Mouse (Mus musculus) bone marrow, adult 2 months (tissue): ENCODE measurements at regions not wholly inside any gene's neighbourhood (a gene's known extent, or its start where the extent isn't known, plus 50 kb on each side); places are given as distances from the start of the nearest gene placed in this dataset.

Source experiments
- H3K27ac ChIP-seq: fragments of 200-500 bp; 2 replicates; pipeline ENCODE4 v1.5.1; 2012; ENCODE audit warnings: low read depth, mild to moderate bottlenecking, control low read depth, inconsistent platforms, low read length; ENCODE audit not compliant: control insufficient read depth, poor library complexity, insufficient read depth
- H3K4me1 ChIP-seq: fragments of 200-500 bp; 2 replicates; pipeline ENCODE4 v1.6.1; 2011; ENCODE audit warnings: low read length; ENCODE audit not compliant: control insufficient read depth, insufficient read depth
- H3K4me3 ChIP-seq: fragments of 200-500 bp; replicated peaks from 2 replicates; pipeline ENCODE3; 2011; ENCODE audit warnings: mild to moderate bottlenecking, low read depth, low read length, control low read depth; ENCODE audit not compliant: control insufficient read depth
- CTCF ChIP-seq: fragments of 200-500 bp; IDR thresholded peaks from 2 replicates; pipeline ENCODE4 v1.5.1; 2011; ENCODE audit warnings: low read length, control low read depth; ENCODE audit not compliant: control insufficient read depth, insufficient read depth
- POLR2A ChIP-seq: fragments of 200-500 bp; IDR thresholded peaks from 2 replicates; pipeline ENCODE4 v1.6.1; 2011; ENCODE audit warnings: low read depth, mild to moderate bottlenecking, control low read depth, low read length, borderline replicate concordance; ENCODE audit not compliant: control insufficient read depth
- WGBS: fragments of 180-500 bp; shearing (Covaris S2); methylation state at CpG from one replicate; pipeline ENCODE4 v1.1.7; 2018; 5-methylcytosine and 5-hydroxymethylcytosine counted together

GRCm38 (mm10) chr13:52019647-52020046 lies 173.2 kb downstream of the Gadd45g start:
- no peak overlapping the region for H3K4me3 ChIP-seq
- 85% methylated on average over 8 of the region's 8 CpGs for whole genome bisulfite sequencing
- no peaks in the 10 kb centered on the region; the same call in 1 of the 2 replicates for H3K4me1 ChIP-seq
- no peak overlapping the region for H3K27ac ChIP-seq
- no peak for TF ChIP-seq POLR2A
- no peak for TF ChIP-seq CTCF

DNA sequence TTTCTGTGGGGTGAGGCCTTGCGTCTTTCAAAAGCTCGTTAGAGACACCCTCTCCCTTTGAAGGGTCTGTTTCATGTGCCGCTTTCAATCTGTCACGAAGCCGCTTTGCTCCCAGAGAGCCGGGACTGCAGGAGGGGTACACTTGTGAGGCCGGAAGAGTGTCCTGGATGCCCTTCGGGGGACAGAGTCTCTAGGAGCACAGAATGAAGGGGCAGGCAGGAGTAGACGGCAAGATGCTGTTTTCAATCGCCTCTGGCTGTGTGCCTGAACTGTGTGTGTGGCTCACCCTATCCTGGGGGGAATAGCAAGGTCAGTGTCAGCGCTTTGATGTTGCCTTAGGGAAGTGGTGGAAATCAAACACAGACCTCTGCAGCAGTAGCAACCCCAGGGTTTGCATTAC lies 174.7 kb downstream of the Gadd45g start:
- TF ChIP-seq POLR2A = no peak
- no peak for TF ChIP-seq CTCF
- peaks cover 2% of the 10 kb centered on the region for H3K4me1 ChIP-seq
- 89% methylated on average over 11 of the region's 11 CpGs for WGBS
- H3K27ac ChIP-seq = no peak overlapping the region
- H3K4me3 ChIP-seq = no peak overlapping the region

- Histone ChIP-seq H3K27ac (no peak overlapping the region), H3K4me3 (no peak overlapping the region), H3K4me1 (peaks cover 2% of the 10 kb centered on the region)
- no peak for TF ChIP-seq CTCF
- WGBS = 72% methylated on average over 6 of the region's 6 CpGs
Observed at GRCm38 (mm10) chr13:52021828-52022227, 175.3 kb downstream of the Gadd45g start.

- 61% methylated on average over 4 of the region's 4 CpGs for WGBS
- Histone ChIP-seq H3K27ac (no peak overlapping the region), H3K4me3 (no peak overlapping the region), H3K4me1 (peaks cover 2% of the 10 kb centered on the region)
- TF ChIP-seq POLR2A (no peak), CTCF (no peak)
Observed at GRCm38 (mm10) chr13:52022529-52022928, 176.1 kb downstream of the Gadd45g start.

DNA sequence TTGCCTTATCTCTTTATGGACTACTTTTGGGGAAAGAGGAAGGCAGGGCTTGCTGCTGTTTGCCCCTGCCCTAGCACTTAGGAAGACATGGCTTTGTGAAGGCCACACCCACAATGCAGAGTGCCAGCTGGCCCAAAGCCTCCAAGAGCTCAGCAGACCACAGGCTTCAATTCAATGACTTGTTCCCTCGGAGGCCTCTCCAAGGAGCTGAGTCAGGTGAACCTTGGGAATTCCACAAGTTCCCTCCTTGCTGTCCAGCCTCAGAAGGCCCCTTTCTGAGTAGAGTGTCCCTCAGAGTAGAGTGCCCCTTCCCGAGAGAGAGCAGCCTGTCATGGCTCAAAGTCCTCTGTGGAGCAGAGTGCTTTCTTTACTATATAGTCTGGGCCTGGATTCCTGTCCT lies 177.9 kb downstream of the Gadd45g start:
- H3K4me3 ChIP-seq = no peak overlapping the region
- no peak overlapping the region for H3K27ac ChIP-seq
- TF ChIP-seq CTCF (no peak), POLR2A (no peak)
- peaks cover 2% of the 10 kb centered on the region for H3K4me1 ChIP-seq
- WGBS = 11% methylated on average over 2 of the region's 2 CpGs

GRCm38 (mm10) chr13:52024832-52025481 lies 178.5 kb downstream of the Gadd45g start:
- Histone ChIP-seq H3K4me1 (peaks cover 2% of the 10 kb centered on the region), H3K4me3 (no peak overlapping the region), H3K27ac (peak overlapping the region; percentile 4; the same call in 1 of the 2 replicates)
- WGBS = 19% methylated on average over 18 of the region's 18 CpGs
- TF ChIP-seq POLR2A (no peak), CTCF (no peak)

DNA sequence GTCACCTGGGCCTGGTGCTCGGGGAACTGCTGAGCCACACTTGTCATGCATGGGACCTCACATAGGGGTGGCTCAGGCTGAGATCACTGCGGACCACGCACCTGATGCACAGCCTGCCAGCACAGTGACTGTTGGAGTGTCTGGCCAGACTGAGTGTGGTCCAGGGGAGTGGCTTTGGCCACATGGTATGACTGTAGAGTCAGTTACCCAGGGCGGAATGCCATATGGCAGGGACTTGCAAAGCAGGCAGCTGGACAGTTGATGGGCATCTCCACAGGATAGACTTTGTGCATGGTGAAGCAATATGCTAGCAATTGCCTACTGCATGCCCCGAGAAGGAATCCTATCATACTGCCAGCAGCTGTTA lies 179.0 kb downstream of the Gadd45g start:
- peaks cover 2% of the 10 kb centered on the region for H3K4me1 ChIP-seq
- no peak for TF ChIP-seq POLR2A
- no peak for TF ChIP-seq CTCF
- H3K4me3 ChIP-seq = no peak overlapping the region
- H3K27ac ChIP-seq = no peak overlapping the region
- WGBS = 69% methylated on average over 5 of the region's 5 CpGs

DNA sequence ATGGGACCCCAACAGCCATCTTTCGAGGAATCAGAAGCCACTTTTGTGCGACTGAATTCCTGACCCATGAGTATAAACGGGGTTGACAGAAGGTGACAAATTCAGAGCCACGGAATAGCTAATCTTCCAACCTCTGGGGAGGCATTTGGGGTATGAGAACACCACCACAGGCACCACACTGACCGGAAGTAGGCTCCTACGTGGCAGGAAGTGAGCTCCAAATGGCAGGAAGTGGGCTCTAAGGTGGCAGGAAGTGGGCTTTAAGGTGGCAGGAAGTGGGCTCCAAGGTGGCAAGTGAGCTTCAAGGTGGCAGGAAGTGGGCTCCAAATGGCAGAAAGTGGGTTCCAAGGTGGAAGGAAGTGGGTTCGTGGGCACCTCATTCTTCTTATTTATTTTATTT lies 179.8 kb downstream of the Gadd45g start:
- WGBS = 50% methylated on average over 7 of the region's 7 CpGs
- H3K27ac ChIP-seq = no peak overlapping the region
- no peak for TF ChIP-seq POLR2A
- no peak for TF ChIP-seq CTCF
- H3K4me3 ChIP-seq = no peak overlapping the region
- peaks cover 4% of the 10 kb centered on the region for H3K4me1 ChIP-seq

DNA sequence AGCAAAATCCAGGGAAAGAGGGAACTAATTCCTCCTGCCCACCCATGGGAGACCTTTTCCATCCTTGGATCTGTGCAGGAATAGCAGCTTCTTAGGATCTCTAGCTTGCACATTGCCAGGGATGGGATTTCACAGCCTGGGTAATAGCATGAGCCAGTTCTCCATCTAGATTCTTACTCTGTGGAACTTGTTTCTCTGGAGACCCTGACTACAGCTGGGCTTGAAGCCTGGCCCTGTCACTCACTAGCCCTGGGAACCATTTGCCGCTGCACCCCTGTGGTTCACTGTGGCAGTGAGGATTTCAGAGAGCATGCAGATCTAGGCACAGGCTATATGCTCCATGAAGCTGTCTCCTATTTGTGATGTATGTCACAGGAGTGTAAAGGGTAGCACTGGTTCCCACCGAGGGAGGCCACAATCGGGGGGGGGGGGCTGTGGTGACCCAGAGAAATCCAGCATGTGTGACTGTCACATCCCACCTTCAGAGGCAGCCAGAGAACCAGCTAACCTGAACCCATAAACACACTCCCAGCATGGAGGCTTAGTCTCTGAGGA lies 183.5 kb downstream of the Gadd45g start:
- TF ChIP-seq CTCF (no peak), POLR2A (no peak)
- H3K27ac ChIP-seq = no peak overlapping the region
- H3K4me1 ChIP-seq = peaks cover 7% of the 10 kb centered on the region
- no peak overlapping the region for H3K4me3 ChIP-seq
- WGBS = 77% methylated on average over 3 of the region's 3 CpGs
